Mouse (Mus musculus) cortical plate, adult 2 months (tissue): ENCODE results near the gene Ap5s1.

Source experiments
- CTCF ChIP-seq: fragments of 200-500 bp; IDR thresholded peaks from 2 replicates; pipeline ENCODE4 v1.5.1; 2011; ENCODE audit warnings: mild to moderate bottlenecking, control low read depth, low read length; ENCODE audit not compliant: insufficient read depth; ENCODE audit errors: extremely low read depth
- POLR2A ChIP-seq: fragments of 200-500 bp; IDR thresholded peaks from 2 replicates; pipeline ENCODE4 v1.6.1; 2011; ENCODE audit warnings: mild to moderate bottlenecking, low read length, control low read depth; ENCODE audit not compliant: insufficient read depth; ENCODE audit errors: extremely low read depth

- TF ChIP-seq CTCF: no peak
- TF ChIP-seq POLR2A: no peak
These were observed 6.2 kb upstream of the Ap5s1 start for GRCm38 (mm10) chr2:131200710-131201109.
